Mouse (Mus musculus) adrenal gland, adult 10 weeks (tissue): ENCODE measurements around the gene Gm32802. TPM values are rescaled to one million over a fixed set of nuclear protein-coding genes. Genes with fewer than 3 reads are reported as not detected.

ENCODE experiments used
- polyA plus RNA-seq: library from polyadenylated mRNA; stranded (reverse); fragments of 350-450 nt; fragmentation: Illumina TruSeq; extraction: RNeasy Lipid Tissue Mini Kit (QIAGEN cat#74804); gene quantifications from one replicate; pipeline ENCODE4 v1.2.3, GENCODE M21; 2014; ENCODE audit warnings: low read depth, low replicate concordance

The Gm32802 gene
- polyA plus RNA-seq = not detected

DNA sequence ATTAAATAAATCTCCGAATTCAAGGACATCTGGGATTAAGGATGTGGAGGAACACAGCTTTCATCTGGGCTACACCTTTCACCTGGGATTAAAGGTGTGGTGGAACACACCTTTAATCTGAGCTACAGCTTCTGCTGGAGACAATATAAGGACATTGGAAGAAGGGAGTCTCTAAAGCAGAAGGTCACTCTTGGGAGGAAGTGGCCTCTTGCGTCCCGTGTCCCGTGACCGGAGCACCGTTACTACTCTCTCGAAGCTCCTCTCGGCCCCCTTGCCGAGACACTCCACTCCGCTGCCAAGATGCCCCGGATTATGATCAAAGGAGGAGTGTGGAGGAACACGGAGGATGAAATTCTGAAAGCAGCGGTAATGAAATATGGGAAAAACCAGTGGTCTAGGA lies at the start of gene Gm32802:
Gene Gm32802 (plus strand): TSS at position 301 of the 400 bp plus-strand sequence.

DNA sequence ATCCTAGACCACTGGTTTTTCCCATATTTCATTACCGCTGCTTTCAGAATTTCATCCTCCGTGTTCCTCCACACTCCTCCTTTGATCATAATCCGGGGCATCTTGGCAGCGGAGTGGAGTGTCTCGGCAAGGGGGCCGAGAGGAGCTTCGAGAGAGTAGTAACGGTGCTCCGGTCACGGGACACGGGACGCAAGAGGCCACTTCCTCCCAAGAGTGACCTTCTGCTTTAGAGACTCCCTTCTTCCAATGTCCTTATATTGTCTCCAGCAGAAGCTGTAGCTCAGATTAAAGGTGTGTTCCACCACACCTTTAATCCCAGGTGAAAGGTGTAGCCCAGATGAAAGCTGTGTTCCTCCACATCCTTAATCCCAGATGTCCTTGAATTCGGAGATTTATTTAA lies 17.8 kb upstream of the Gm32802 start, which contains the start of gene Gm32717:
Gene Gm32717 (minus strand): TSS at position 101 of the 400 bp plus-strand sequence.

DNA sequence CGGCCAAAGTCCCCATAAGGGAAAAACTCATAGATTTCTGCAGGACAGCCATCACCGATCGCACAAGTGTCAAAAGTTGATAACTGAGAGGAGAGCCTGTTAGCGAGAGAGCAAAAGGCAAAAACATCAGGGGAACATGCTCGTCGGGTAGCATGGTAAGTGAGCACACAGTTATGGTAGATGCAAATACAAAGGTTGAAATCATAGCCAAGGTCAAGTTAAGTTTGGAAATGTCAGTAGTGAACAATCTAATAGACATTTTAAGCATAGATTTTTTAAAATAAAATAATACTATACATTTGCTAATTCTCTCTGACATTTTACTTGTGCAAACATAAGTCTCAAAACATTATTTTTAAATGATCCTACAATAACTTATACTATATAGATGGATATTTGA lies 36.5 kb downstream of the Gm32802 start, which contains the start of gene Iltifb:
Gene Iltifb (minus strand): TSS at position 101 of the 400 bp plus-strand sequence.

Other genes with a start within 250 kb of the Gm32802 start
- 13.7 TPM for gene Mdm1, start 116.9 kb upstream of the Gm32802 start, polyA plus RNA-seq
- not detected for gene Il22, start 53.7 kb upstream of the Gm32802 start, polyA plus RNA-seq
- gene Gm32717, start 17.9 kb upstream of the Gm32802 start, polyA plus RNA-seq = not detected
- not detected for gene Iltifb, start 36.4 kb downstream of the Gm32802 start, polyA plus RNA-seq
- gene Gm9040, start 68.3 kb downstream of the Gm32802 start, polyA plus RNA-seq = not detected
- not detected for gene Gm9044, start 73.7 kb downstream of the Gm32802 start, polyA plus RNA-seq
- not detected for gene Gm9045, start 79.1 kb downstream of the Gm32802 start, polyA plus RNA-seq
- gene Gm9046, start 84.6 kb downstream of the Gm32802 start, polyA plus RNA-seq = not detected
- not detected for gene Gm9048, start 90.0 kb downstream of the Gm32802 start, polyA plus RNA-seq
- not detected for gene Gm9049, start 95.4 kb downstream of the Gm32802 start, polyA plus RNA-seq
- gene Ifng, start 182.4 kb downstream of the Gm32802 start, polyA plus RNA-seq = not detected